Mouse (Mus musculus) midbrain, postnatal 0 days (tissue): ENCODE measurements around the gene Cdkn1a. TPM values are rescaled to one million over a fixed set of nuclear protein-coding genes. Genes with fewer than 3 reads are reported as not detected.

Experiments
- ATAC-seq: fragments of 200-750 bp; cut with Nextera tagmentation; 2 replicates; pipeline ENCODE4 v1.8.0; 2017; ENCODE audit warnings: moderate number of reproducible peaks, mild to moderate bottlenecking, moderate TSS enrichment, moderate library complexity; ENCODE audit not compliant: low FRiP score
- DNase-seq: peaks from one replicate; pipeline ENCODE4 v3.0.0-alpha.2; 2015; ENCODE audit warnings: low spot score
- H3K27ac ChIP-seq: fragments of 300-500 bp; sonication (generic); 2 replicates; pipeline ENCODE4 v1.5.1; 2014; ENCODE audit warnings: low read depth, mild to moderate bottlenecking, low read length, mixed read lengths
- H3K27me3 ChIP-seq: fragments of 300-500 bp; sonication (generic); 2 replicates; pipeline ENCODE4 v1.6.1; 2014; ENCODE audit warnings: low read length, control low read depth, mixed read lengths; ENCODE audit not compliant: insufficient read depth
- H3K36me3 ChIP-seq: fragments of 300-500 bp; sonication (generic); 2 replicates; pipeline ENCODE4 v1.6.1; 2014; ENCODE audit warnings: low read length, control low read depth, mixed read lengths; ENCODE audit not compliant: insufficient read depth
- H3K4me1 ChIP-seq: fragments of 300-500 bp; sonication (generic); 2 replicates; pipeline ENCODE4 v1.6.1; 2014; ENCODE audit warnings: mild to moderate bottlenecking, control low read depth, antibody characterized with exemption, low read length, mixed read lengths; ENCODE audit not compliant: insufficient read depth
- H3K4me2 ChIP-seq: fragments of 300-500 bp; sonication (generic); 2 replicates; pipeline ENCODE4 v1.6.1; 2014; ENCODE audit warnings: low read depth, mild to moderate bottlenecking, low read length, mixed read lengths; ENCODE audit not compliant: poor library complexity, severe bottlenecking
- H3K4me3 ChIP-seq: fragments of 300-500 bp; sonication (generic); 2 replicates; pipeline ENCODE4 v1.5.1; 2014; ENCODE audit warnings: low read depth, mild to moderate bottlenecking, low read length, moderate library complexity
- H3K9ac ChIP-seq: fragments of 300-500 bp; sonication (generic); replicated peaks from 2 replicates; pipeline ENCODE4 v1.6.1; 2014; ENCODE audit warnings: mild to moderate bottlenecking, low read length, moderate library complexity, mixed read lengths; ENCODE audit not compliant: poor library complexity, severe bottlenecking
- H3K9me3 ChIP-seq: fragments of 300-500 bp; sonication (generic); 2 replicates; pipeline ENCODE4 v1.6.1; 2016; ENCODE audit warnings: low read length, control low read depth
- CTCF ChIP-seq: IDR thresholded peaks from 2 replicates; pipeline ENCODE4 v1.5.1; 2016; ENCODE audit warnings: antibody characterized with exemption, mild to moderate bottlenecking
- WGBS: fragments of 180-500 bp; shearing (Covaris S2); extraction: QIAGEN DNeasy Blood & Tissue Kit; methylation state at CpG from one replicate; pipeline ENCODE4 v1.1.7; 2014; 5-methylcytosine and 5-hydroxymethylcytosine counted together
- polyA plus RNA-seq: library from polyadenylated mRNA; unstranded; fragments of >200 nt; fragmentation: Nextera tagmentation; extraction: Ambion mirVana; gene quantifications from 2 replicates; pipeline ENCODE4 v1.2.1, GENCODE M21; 2015
- total RNA-seq: library from RNA; depleted of rRNA; stranded (reverse); fragments of >200 nt; gene quantifications from 2 replicates; pipeline ENCODE4 v1.2.3, GENCODE M21; 2014

The Cdkn1a gene
- total and polyA plus RNA-seq, 2 experiments from 2014 or later, result 57.7 to 220 TPM

DNA sequence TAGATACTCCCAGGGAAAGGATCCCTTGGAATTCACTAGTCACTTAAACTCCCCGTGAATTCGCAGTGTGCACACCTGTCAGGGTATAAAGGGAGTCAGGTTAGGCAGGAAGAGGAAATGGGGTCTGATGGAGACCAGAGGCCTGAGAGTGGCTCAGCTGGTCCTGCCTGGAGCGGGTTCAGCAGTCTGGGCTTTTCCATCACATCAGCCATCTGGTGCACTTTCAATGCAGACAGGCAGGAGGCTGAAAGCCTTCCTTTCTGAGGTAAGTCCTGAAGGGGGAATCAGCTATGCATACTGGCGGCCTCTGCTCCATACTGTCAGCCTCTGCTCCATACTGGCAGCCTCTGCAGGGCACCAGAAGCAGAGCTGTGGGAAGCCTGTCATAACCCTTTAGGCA, 3.9 kb upstream of the Cdkn1a start:
- H3K4me1 ChIP-seq, result no peaks in the 10 kb centered on the region
- H3K27me3 ChIP-seq, result 0 out of 2 replicates have a peak, but pooled peaks cover 3% of the 10 kb centered on the region
- no peak overlapping the region for H3K4me2 ChIP-seq
- H3K9me3 ChIP-seq, result no peaks in the 10 kb centered on the region
- no peak for ATAC-seq
- no peak for TF ChIP-seq CTCF
- no peak overlapping the region for H3K4me3 ChIP-seq
- no peaks in the 10 kb centered on the region for H3K36me3 ChIP-seq
- DNase-seq, result peak; percentile 49
- no peak overlapping the region for H3K9ac ChIP-seq
- WGBS, result 81% methylated on average over 4 of the region's 4 CpGs
- no peak overlapping the region for H3K27ac ChIP-seq

GRCm38 (mm10) chr17:29091348-29091944, 670 bp downstream of the Cdkn1a start:
- Histone ChIP-seq H3K36me3 (no peaks in the 10 kb centered on the region), H3K9ac (no peak overlapping the region), H3K4me2 (no peak overlapping the region), H3K27me3 (no peaks in the 10 kb centered on the region), H3K4me1 (no peaks in the 10 kb centered on the region), H3K4me3 (no peak overlapping the region), H3K9me3 (no peaks in the 10 kb centered on the region), H3K27ac (no peak overlapping the region)
- 46% methylated on average over 6 of the region's 6 CpGs for WGBS
- DNase-seq (no peak), ATAC-seq (no peak)
- TF ChIP-seq CTCF, result no peak

DNA sequence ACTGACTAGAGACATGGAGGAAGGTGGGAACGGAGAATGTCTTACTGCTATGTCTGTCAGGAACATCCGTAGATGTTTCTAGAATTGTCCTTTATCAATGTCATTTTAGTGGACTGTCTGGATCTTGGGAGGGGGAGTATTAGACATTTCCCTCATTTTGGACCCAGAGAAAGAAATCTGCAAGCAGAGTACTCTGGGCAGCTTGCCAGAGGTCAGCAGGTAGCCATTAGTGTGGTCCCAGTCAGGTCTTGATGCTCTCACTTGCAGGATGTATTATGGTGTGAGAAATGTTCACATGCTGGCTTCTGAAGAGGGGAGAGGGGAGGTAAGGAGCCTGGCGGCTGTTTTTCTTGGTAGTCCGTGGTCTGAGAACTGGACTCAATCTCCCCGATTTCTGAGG, 1.7 kb downstream of the Cdkn1a start:
- Histone ChIP-seq H3K9me3 (no peaks in the 10 kb centered on the region), H3K27me3 (no peaks in the 10 kb centered on the region), H3K4me1 (no peaks in the 10 kb centered on the region), H3K27ac (no peak overlapping the region), H3K36me3 (no peaks in the 10 kb centered on the region), H3K4me3 (no peak overlapping the region), H3K4me2 (no peak overlapping the region), H3K9ac (no peak overlapping the region)
- DNase-seq (peak; percentile 21), ATAC-seq (no peak)
- no peak for TF ChIP-seq CTCF
- 61% methylated on average over 5 of the region's 5 CpGs for WGBS

DNA sequence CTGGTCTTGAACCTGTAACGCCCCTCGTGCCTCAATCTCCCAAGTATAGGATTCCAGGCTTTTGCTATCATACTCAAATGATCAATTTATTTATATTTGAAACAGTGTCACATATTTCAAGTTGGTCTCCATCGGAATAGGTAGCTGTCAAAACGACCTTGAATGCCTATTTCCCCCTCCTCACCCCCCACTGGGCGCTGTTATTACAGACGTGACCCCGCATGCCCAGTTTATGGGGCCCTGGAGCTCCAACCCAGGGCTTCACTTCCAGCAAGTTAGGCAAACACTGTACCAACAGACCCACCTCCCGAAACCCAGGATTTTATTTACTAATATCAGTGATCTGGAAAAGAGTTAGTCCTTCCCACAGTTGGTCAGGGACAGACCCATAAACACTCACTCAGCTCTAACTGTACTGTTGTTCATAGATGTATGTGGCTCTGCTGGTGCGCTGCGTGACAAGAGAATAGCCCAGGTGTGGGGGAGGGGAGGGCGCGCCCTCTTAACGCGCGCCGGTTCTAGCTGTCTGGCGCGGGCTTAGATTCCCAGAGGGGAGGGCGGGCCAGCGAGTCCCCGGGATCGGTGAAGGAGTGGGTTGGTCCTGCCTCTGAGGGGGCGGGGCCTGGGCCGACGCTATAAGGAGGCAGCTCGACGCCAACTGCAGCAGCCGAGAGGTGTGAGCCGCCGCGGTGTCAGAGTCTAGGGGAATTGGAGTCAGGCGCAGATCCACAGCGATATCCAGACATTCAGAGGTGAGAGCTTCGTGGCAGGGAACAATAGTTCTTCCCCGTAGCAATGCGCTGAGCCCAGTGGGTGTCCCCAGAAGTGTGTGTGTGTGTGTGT, 2.6 kb downstream of the Cdkn1a start:
- Histone ChIP-seq H3K36me3 (peaks cover 2% of the 10 kb centered on the region), H3K4me1 (no peaks in the 10 kb centered on the region), H3K27me3 (no peaks in the 10 kb centered on the region), H3K9ac (peak overlapping the region; percentile 81), H3K9me3 (no peaks in the 10 kb centered on the region), H3K4me2 (peak overlapping the region; percentile 84), H3K27ac (0 out of 2 replicates have a peak overlapping the region, but pooled peaks have one; percentile 81), H3K4me3 (peak overlapping the region; percentile 71)
- ATAC-seq (peak; percentile 65), DNase-seq (peak; percentile 89)
- TF ChIP-seq CTCF, result no peak
- WGBS, result 8% methylated on average over 36 of the region's 36 CpGs

- H3K4me1 ChIP-seq, result no peaks in the 10 kb centered on the region
- DNase-seq, result no peak
- no peaks in the 10 kb centered on the region for H3K27me3 ChIP-seq
- no peak for ATAC-seq
- TF ChIP-seq CTCF, result no peak
- no peaks in the 10 kb centered on the region for H3K9me3 ChIP-seq
- H3K4me3 ChIP-seq, result peak overlapping the region; percentile 71
- peak overlapping the region; percentile 81 for H3K9ac ChIP-seq
- peak overlapping the region; percentile 81 for H3K27ac ChIP-seq
- under 1% methylated on average over 24 of the region's 24 CpGs for WGBS
- H3K4me2 ChIP-seq, result peak overlapping the region; percentile 84
- peaks cover 8% of the 10 kb centered on the region for H3K36me3 ChIP-seq
Observed at GRCm38 (mm10) chr17:29093961-29094309, 3.2 kb downstream of the Cdkn1a start.
